Mouse (Mus musculus) stomach, postnatal 0 days (tissue): ENCODE results near the gene Map3k12.

Experiments
- CTCF ChIP-seq: IDR thresholded peaks from 2 replicates; pipeline ENCODE4 v1.5.1; 2016; ENCODE audit warnings: antibody characterized with exemption, low read depth, mild to moderate bottlenecking, moderate library complexity
- EP300 ChIP-seq: optimal IDR thresholded peaks from 2 replicates; pipeline ENCODE3; 2016; ENCODE audit warnings: antibody characterized with exemption

DNA sequence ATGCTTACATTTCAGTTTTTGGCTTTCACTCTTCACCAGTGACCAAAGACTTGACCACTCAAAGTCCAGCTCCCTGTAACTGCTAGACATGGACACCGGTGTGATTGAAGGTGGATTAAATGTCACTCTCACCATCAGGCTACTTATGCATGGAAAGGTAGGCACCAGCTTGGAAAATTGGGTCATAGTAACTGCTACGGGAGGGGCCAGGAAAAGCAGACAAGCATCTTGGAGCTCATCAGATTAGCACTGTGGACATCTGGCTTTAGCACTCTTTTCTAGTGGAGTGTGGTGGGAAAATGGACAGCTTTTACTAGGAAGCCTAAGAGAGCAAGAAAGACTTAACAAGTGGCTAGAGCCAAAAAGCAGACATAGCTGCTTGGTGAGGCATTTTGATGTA is 43.6 kb downstream of the Map3k12 start:
- TF ChIP-seq EP300, result no peak
- TF ChIP-seq CTCF, result no peak
